Mouse (Mus musculus) thymus, postnatal 10 days (tissue): ENCODE data around the gene Supv3l1.
"Not testable (repeated sequence)": the region's sequence is repeated elsewhere in the genome, so short reads cannot be mapped to it uniquely, and the experiment has no call there.

ENCODE experiments used
- DNase-seq, 2 experiments: peaks; one replicate each; pipeline ENCODE4 v3.0.0; 2021; ENCODE audit warnings: low spot score in 2 of 2

Supv3l1 gene

GRCm38 (mm10) chr10:62449364-62450279 is at the start of gene Supv3l1, which contains the start of gene 4930507D05Rik:
Supv3l1 (minus strand) TSS chr10:62449738.
4930507D05Rik (plus strand) TSS chr10:62449489.
- DNase-seq = peak; percentile 72 to 89

- DNase-seq = not testable (repeated sequence)
Measured at GRCm38 (mm10) chr10:62491681-62492080, 42.1 kb upstream of the Supv3l1 start.

DNA sequence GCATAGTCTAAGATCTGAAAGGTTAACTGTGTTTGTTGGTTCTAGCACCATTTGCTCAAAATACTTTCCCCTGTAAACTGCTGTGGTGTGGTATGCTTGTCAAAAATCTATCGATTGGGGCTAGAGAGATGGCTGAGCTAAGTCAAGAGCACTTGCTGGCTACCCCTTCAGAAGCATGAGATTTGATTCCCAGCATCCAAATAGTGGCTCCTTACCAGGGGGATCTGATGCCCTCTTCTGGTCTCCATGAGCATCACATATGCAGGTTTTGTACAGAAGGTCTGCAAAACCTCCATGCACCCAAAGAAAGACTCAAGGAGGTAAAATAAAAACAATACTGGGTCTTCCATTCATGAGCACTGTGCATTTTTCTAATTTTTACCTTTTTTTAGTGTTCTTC is 38.7 kb upstream of the Supv3l1 start:
- peak in 1 of 2 experiments; percentile 42 for DNase-seq

- peak; percentile 97 to 98 for DNase-seq
Measured at GRCm38 (mm10) chr10:62486618-62487415, 37.3 kb upstream of the Supv3l1 start, which contains the start of gene Vps26a. Vps26a (minus strand) TSS chr10:62486805.

- DNase-seq = no peak
Measured at GRCm38 (mm10) chr10:62485878-62486582, 36.5 kb upstream of the Supv3l1 start.

DNA sequence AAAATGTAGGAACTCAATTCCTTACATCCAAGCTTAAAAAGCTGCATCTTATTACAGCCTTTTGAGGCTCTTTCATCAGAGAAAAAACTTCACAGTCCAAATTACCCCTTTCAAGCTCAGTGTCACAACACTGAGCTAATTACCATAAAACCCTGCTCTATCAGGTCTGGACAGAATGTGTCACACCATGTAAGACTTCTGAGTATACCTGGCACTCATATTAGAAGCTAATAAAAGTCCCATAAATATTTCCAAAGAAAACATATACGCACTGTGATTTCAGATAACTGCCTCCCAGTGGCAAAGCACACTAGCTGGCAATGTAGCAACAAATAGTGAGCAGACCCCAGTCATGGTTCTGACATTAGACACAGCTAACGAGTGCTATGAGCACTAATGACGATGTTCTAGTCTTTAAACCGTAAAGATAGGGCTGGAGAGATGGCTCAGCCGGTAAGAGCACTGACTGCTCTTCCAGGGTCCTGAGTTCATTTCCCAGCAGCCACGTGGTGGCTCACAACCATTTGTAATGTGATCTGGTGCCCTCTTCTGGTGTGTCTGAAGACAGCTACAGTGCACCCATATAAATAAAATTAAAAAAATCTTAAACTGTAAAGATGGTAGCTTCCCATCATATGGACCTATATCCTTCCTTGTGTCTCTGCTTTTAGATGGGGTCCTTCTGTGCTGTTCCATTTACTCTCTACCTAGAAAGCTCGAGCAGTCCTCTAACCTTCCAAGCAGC is 31.7 kb upstream of the Supv3l1 start:
- DNase-seq = no peak

GRCm38 (mm10) chr10:62476980-62477379 is 27.4 kb upstream of the Supv3l1 start:
- DNase-seq = no peak

DNA sequence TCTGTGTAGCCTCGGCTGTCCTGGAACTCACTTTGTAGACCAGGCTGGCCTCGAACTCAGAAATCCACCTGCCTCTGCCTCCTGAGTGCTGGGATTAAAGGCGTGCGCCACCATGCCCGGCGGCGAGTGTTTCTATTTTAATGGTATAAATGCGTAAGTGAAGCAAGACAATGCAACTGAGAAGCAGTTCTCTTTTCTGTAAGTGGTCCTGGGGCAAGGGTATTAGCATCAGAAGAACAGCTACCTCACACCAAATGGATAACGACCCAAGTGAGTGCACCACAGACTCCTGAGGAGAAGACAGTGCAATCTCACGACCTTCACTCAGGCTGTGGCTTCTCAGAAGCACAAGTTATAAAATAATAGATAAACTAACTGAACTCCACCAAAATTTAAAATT is 25.4 kb upstream of the Supv3l1 start:
- no peak for DNase-seq

DNA sequence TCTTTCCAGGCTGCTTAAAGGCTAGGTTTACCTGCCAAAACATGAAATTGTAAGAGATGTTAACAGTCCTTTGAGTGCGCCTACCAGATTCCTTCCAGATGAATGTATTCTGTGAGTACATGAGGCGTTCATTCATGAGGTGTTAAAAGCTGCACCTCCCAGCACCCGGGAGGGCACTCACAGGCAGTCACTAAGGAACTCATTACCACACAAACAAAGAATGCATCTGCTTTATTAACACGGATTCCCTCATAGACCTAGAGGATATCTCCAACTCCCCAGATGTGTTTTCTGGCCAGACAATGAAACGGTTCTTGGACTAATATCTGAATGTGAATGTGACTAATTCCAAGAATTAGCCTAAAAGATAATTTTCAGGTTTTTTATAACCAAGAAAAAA is 21.6 kb upstream of the Supv3l1 start:
- no peak for DNase-seq

DNA sequence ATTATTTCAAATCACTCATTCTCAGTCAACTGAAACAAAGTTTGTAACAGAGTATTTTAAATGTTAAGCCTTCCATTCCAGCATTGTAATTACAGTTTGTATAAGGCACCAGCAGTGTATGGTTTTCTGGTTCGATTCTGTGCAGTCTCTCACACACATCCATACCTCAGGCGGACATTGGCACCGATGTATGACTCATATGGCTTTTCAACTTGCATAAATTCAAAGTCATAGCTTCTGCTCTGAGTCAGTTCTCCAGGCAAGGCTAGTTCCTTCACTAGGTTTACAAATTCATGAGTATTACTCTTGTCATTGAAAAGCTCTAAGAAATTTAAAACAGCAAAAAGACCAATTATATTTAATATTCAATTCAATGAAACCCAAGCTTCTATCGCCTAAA is 20.2 kb upstream of the Supv3l1 start:
- no peak for DNase-seq

DNA sequence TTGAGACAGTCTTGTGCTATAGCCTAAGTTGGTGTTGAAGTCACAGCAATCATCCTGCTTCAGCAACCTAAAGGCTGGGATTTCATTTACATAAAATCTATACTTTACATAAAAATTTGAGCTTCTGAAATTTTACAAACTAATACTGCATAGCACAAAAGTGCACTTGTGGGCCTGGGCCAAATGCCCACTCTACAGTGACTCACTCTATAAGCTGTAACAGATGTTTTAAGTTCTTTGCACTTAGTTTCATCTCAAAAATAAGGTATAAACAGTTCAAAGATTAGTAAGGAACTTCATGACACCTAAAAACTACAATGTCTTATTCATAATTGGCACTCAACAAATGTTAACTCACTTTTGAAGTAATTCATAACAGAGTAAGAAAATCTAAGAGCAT is 11.8 kb upstream of the Supv3l1 start:
- DNase-seq = no peak

DNA sequence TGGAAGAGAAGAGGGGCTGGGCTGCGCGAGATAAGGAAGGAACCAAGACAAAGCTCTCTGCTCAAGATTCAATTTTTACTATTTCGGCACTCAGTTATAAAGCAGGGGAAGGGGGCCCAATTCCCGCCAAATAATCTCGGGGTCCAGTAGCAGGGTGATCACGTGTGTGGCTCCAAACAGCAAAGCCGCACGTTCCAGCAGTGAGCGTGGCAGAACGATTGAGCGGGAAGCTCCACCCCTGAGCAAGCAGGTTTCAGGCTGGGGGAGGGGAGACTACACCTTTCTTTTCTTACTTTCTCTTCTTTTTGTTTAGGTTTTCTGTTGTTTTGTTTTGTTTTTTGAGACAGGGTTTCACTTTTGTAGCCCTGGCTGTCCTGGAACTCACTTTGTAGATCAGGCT is 2.5 kb upstream of the Supv3l1 start:
- not testable (repeated sequence) for DNase-seq

GRCm38 (mm10) chr10:62450280-62450640 is 722 bp upstream of the Supv3l1 start:
- DNase-seq = no peak

GRCm38 (mm10) chr10:62430427-62430826 is 19.1 kb downstream of the Supv3l1 start:
- DNase-seq = no peak

DNA sequence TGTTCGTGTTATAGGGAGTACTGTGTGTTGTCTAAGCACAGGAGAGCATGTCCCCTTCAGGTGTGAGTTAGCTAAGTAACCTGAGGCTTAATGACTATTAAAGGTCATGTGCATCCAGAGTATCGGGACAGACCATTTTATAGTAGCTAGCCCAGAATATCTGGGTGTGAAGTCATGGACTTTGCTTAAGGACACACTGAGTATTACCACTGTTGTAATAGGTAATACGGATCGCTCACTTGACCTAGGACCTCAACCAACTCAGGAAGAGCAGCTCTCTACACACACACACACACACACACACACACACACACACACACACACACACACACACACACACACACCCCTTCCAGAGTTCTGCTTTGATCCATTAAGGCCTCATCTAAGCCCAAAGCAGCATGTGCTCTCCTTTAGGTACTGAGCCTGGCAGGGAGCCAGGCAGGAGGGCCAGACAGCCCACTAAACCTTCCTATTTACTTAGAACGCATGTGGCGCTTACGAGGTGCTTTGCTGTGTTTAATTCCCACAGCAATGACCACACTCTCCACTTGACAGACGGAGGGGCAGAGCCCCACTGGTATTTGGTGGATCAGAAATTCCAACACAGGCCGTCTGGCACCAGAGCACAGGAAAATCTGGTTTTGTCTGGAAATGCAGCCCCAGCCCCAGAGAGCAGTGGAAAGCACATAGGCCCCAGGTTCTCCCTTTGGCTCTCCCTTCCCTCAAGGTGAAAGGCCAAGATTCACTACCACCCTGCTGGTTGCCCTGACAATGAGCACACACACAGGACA is 24.3 kb downstream of the Supv3l1 start:
- no peak for DNase-seq

DNA sequence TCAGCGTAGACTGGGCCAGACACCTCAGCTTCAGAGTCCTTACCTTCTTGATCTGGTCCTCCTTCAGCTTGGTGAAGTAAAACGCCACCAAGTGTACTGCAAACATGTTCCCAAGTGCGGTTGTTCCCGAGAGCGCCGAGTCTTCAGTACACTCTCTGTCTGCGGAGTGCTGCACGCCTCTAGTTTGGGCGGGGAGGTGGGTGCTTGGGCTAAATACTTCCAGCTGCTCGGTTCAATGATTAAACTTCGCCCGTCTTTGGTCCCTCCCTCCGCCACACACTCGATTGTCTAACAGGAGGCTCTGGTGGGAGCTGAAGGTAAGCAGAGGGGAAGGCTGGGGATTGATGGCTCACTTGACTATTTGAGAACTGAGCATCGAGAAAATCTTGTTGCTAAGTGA is 27.3 kb downstream of the Supv3l1 start, which contains the start of gene Hkdc1:
Gene Hkdc1, minus strand, starts transcription at position 237 of the 400 bp plus-strand sequence.
- DNase-seq = no peak

DNA sequence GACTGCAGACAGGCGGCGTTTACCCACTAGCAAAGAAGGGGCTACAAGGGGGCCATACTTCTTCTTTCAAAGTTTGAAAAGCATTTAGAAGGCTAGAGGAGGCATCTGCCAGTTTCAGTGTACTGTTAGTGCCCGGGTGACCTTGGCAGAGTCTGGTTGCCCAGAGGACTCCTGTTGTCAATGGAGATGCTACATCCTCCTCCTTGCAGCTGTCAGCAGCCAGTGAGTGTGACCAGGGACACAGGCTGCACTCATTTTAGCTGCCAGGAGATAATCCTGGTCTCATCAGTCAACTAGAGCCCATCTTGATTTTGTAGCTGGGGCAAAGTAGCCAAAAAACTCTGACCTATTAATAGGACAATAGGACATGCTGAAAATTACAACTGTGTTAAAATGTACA is 28.4 kb downstream of the Supv3l1 start:
- no peak for DNase-seq

GRCm38 (mm10) chr10:62420399-62420798 is 29.1 kb downstream of the Supv3l1 start:
- DNase-seq = no peak

- no peak for DNase-seq
Measured at GRCm38 (mm10) chr10:62419422-62419821, 30.1 kb downstream of the Supv3l1 start.

DNA sequence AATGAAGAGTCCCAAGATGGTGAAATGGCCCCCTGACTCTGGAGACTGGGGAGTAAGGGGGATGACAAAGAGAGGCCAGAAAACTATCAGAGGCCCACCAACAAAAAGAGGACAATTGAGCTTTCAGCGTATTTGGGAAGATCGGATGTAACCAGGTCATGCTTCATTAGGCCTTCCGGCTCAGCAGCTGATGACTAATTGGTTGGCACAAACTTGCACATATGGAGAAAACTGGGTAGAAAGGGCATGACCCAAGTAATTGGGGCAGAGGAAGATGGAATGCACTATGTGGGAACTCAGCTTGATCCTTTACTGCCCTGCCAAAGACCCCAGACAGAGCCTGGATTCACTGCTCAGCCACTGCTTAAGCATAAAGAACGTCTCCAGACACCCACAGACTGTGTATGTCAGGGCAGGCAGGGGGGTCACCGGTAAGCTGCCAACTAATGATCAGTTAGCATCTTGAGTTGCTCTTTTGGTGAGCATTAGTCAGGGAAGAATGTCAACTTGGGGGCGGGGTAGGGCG is 30.6 kb downstream of the Supv3l1 start:
- no peak for DNase-seq
